Mouse (Mus musculus) embryo, embryonic 10 days (tissue): ENCODE data around the gene Vamp2.
A peak's percentile ranks its signal among the peaks of the same experiment; 100 is the strongest.

ENCODE experiments used
- DNase-seq: peaks from one replicate; pipeline ENCODE4 v3.0.0-alpha.2; 2015; ENCODE audit warnings: low spot score

Gene Vamp2

GRCm38 (mm10) chr11:69088103-69088855 lies at the start of gene Vamp2:
Gene Vamp2 (plus strand): TSS chr11:69088490.
- DNase-seq, result peak; percentile 94

DNA sequence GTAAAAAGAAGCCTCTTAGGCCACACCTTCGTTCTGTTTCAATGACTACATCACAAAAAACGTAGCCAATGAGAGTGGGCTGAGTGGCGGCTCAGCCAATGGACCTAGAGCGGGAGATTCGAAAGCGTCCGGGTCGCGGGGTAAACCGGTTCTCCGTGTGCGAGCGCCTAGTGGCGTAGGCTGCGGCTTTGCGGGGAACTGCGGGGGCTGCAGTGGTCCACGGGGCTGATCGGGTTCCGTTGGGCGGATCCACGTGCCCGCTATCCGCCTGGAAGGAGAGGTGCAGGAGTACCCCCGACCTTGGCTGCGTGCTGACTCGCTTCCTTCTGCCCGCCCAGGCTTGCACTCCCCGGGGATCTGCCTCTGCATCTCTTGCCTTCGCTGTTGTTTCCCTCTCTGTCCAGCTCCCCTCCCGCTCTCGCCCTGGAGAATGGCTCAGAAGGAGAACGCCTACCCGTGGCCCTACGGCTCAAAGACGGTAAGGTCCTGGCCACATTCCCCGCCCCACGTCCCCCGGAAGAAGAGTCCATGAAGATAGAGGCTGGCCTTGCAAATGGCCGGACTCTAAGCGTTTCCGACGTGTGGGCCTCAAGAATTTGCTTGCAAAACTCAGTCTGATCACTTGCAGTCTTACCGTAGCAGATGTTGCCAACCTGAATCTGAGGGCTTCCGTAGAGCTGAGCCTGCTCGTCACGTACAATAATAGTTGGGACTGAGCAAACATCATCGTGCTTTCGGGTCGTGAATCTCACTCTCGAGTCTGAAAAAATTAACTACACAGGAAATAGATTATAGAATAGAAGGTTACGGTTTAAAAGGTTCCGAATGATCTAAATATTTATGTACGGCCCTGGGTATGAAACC lies 42.5 kb upstream of the Vamp2 start, which contains the start of gene Aurkb:
Gene Aurkb (plus strand): TSS at position 117 of the 864 bp plus-strand sequence.
- DNase-seq, result peak; percentile 95

DNA sequence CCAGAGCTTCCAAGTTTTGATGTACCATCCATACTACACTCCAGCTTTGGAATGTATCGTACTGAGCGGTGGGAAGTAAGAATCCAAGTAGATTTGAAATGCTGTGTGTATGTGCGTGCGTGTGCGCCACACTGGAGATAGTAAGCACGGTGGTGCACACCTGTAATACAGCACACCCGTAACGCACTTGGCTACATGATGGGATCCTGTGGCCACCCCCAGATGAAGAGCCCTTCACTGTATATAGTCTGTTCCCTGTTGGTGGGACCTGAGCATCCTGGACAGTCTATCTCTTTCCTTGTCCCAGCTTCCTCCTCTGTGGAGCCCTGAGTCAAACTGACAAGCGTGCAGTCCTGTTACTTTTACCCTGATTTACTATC lies 41.9 kb upstream of the Vamp2 start:
- DNase-seq, result no peak

DNA sequence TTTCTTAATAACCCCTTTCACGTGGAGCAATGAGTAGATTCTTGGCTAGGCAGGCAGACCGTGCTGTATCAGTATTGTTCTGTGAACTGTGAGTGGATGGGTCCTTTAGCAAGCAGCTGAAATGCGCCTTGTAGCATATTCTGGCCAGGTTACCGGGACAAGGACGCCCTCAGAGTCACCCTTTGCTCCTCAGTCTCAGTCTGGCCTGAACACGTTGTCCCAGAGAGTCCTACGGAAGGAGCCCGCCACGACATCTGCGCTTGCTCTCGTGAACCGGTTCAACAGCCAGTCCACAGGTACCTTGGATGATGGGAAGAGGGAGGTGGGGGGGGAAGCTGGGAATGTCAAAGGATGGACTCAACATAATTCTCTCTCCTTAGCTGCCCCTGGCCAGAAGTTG lies 40.7 kb upstream of the Vamp2 start:
- no peak for DNase-seq

DNA sequence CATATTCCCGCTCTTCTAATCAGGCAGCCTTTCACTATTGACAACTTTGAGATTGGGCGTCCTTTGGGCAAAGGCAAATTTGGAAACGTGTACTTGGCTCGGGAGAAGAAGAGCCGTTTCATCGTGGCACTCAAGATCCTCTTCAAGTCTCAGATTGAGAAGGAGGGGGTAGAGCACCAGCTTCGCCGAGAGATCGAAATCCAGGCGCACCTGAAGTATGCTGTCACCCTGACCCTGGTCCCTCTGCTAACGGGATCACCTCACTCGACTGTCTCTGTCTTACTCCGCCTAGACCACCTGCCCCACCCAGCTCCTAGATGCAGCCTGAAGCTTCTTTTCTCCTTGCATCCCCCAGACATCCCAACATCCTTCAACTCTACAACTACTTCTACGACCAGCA lies 40.1 kb upstream of the Vamp2 start:
- DNase-seq, result no peak

DNA sequence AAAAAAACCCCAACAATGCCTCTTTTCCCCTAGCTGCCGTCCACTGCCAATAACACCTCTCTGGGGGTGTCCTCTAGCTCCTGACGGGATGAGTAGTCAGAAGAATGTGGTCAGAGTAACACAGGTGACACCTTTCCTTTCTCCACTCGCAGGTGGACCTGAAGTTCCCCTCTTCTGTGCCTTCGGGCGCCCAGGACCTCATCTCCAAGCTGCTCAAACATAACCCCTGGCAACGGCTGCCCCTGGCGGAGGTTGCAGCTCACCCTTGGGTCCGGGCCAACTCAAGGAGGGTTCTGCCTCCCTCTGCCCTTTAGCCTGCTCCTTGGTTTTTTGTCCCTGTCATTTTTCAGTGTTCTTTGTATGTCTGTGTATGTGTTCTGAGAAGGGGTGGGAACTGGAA lies 37.5 kb upstream of the Vamp2 start:
- DNase-seq, result no peak

GRCm38 (mm10) chr11:69051771-69052170 lies 36.5 kb upstream of the Vamp2 start:
- no peak for DNase-seq

GRCm38 (mm10) chr11:69052824-69053421 lies 35.4 kb upstream of the Vamp2 start:
- no peak for DNase-seq

GRCm38 (mm10) chr11:69053848-69054247 lies 34.4 kb upstream of the Vamp2 start:
- DNase-seq, result no peak

DNA sequence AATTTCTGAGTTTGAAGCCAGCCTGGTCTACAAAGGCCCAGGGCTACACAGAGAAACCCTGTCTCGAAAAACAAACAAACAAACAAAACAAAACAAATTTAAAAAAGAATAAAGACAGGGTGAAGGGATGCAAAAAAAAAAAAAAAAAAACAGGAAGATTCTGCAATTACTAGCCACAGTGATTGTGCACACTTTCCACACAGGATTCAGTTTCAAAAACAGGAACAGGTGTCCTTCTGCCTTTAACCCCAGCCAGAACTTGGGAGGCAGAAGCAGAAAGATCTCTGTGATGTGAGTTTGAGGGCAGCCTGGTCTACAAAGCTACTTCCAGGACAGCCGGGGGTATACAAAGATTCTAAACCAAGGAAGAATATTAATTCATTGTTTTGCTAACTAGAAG lies 30.0 kb upstream of the Vamp2 start:
- DNase-seq, result no peak

- DNase-seq, result no peak
These were observed 29.4 kb upstream of the Vamp2 start for GRCm38 (mm10) chr11:69058729-69059356.

DNA sequence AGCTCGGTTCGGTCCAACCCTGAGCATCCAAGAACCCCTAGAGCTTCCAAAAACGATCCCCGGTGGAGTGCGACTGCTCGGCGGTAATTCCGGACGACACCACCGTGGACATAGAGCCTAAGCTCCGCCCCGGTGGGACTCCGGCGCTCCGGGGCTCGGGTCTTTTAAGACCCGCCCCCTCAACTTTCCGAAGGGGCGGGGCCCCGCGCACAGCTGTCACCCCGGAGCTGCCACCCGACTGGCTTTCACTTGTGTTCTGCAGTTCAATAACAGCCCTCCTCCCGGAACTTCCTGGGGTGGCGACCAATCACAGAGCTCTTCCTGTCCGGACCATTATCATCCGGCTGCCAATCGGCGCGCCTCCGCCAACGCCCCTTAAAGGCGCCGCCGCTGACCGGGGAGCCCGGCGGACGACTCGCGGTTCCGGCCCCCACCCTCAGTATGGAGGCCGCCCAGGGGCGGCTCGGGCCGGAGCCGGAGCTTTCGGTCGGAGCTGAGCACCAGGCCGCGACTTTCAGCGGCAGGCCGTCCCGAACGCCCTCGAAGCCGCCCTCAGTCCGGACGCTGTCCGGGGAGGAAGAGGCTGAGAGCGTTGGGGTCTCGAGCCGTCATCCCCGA lies 28.8 kb upstream of the Vamp2 start, which contains the start of gene Borcs6:
Gene Borcs6 (plus strand): TSS at position 361 of the 618 bp plus-strand sequence.
- DNase-seq, result peak; percentile 96

DNA sequence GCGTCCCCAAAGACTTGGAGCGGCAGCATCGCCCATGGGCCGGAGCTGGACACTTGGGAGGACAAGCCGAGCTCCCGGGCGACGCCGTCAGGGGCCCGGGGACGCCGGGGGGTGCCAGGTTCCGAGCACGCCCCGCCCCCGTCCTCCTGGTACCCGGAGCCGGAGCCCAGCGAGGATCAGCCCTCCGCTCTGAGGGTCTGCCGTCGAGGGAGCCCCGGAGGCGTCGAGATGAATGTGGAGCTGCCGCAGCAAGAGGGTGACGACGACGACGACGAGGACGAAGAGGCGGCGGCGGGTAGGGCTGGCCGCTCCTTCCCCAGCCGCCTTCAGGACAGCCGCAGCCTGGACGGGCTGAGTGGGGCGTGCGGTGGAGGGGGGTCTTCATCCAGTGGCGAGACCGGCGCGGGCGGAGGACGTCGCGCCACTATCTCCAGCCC lies 28.3 kb upstream of the Vamp2 start:
- DNase-seq, result peak; percentile 61

DNA sequence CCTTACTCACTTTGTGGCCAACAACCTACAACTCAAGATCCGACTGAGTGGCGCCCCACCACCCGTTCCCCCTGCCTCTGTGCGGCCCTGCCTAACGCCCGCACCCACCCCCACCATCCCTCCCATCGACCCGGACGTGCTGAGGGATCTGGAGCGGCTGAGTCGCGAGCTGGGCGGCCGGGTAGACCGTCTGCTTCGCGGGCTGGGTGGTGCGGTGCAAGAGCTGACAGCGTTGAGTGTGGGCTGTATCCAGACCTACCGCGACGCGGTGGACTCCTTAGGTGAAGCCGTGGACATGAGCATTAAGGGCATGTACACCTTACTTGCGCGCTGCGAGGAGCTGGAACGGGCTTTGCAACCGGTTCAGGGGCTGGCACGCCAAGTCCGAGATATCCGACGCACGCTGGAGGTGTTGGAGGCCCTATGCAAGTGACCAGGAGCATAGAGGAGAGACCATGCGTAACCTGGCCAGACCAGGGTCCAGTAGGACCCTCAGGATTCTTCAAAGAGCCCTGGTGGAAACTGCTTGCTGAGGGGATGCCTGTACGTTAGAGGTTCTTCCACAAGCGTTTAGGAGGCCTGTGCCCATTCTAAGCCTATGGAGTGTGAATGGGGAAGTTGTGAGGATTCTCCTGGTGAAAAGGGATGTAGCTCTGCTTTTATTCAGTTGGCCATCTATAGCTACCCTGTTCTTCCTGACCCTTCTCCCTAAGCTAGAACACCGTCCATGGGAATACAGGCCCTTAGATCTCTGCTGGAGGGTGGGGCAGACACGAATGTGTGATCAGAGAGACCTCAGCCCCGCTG lies 27.6 kb upstream of the Vamp2 start:
- no peak for DNase-seq

DNA sequence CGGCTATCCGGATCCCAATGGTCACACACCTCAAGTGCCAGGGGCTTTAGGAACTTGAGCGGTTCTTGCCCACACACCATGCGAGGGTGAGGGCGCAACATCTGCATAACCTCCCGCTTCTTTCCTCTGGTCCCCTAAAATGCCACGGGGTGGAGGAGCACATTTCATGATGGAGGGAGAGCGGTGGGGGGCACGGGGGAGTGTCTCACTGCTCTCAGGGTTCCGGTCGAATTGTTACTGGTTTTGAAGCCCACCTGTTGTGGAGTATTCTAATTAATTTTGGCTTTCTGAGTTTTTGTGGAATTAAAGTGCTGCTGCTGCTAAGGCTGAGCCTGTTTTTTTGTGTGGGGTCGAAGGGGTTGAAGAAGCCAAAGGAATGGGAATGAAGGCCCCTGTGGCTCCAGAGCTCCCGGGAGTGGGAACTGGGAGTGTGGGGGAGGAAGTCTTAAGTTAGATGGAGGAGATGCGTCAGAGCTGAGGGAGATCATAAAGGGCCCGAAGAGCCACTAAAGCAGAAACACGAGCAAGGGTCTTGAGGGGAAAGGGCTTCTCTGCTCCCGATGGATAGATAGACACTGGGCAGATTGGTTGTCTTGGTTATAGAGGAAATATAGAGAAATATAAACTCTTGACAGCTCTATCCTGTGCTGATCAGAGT lies 26.9 kb upstream of the Vamp2 start:
- DNase-seq, result no peak

GRCm38 (mm10) chr11:69062194-69062760 lies 26.0 kb upstream of the Vamp2 start:
- peak; percentile 84 for DNase-seq

DNA sequence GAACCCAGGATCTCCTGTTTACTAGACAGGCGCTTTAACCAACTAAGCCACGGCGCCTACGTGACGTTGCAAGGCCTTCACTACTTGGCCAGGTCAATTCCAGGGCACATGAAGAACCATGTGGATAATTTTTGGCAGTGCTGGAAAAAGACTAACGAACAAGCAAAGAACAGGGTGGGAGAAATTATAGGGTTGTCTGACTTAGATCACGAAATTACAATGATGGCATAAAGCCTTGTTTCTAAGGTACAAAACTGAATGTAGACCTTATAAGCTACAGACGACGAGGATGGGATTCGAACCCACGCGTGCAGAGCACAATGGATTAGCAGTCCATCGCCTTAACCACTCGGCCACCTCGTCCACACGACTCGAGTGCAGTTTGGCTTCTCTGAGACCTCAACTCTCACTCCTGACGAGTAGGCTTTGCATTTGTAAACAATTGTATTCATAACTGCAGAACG lies 25.5 kb upstream of the Vamp2 start:
- peak; percentile 98 for DNase-seq

- peak; percentile 85 for DNase-seq
These were observed 24.7 kb upstream of the Vamp2 start for GRCm38 (mm10) chr11:69063413-69064201.
